Mouse (Mus musculus) liver, embryonic 11.5 days (tissue): ENCODE data around the gene Mt1. TPM values are rescaled to one million over a fixed set of nuclear protein-coding genes. Genes with fewer than 3 reads are reported as not detected.

Experiments
- ATAC-seq: fragments of 200-750 bp; cut with Nextera tagmentation; replicated peaks from 2 replicates; pipeline ENCODE4 v1.8.0; 2017; ENCODE audit warnings: moderate number of reproducible peaks, mild to moderate bottlenecking, moderate TSS enrichment, moderate library complexity; ENCODE audit not compliant: low FRiP score
- DNase-seq: peaks from one replicate; pipeline ENCODE4 v3.0.0-alpha.2; 2017; ENCODE audit warnings: low spot score
- H3K27ac ChIP-seq: fragments of 300-500 bp; sonication (generic); 2 replicates; pipeline ENCODE4 v1.5.1; 2014; ENCODE audit warnings: mild to moderate bottlenecking, low read depth, low read length, control low read depth
- H3K27me3 ChIP-seq: fragments of 300-500 bp; sonication (generic); replicated peaks from 2 replicates; pipeline ENCODE4 v1.6.1; 2014; ENCODE audit warnings: low read length, mixed read lengths; ENCODE audit not compliant: control insufficient read depth, insufficient read depth
- H3K36me3 ChIP-seq: fragments of 300-500 bp; sonication (generic); 2 replicates; pipeline ENCODE4 v1.6.1; 2014; ENCODE audit warnings: mild to moderate bottlenecking, low read length, moderate library complexity, mixed read lengths; ENCODE audit not compliant: control insufficient read depth, insufficient read depth
- H3K4me1 ChIP-seq: fragments of 300-500 bp; sonication (generic); replicated peaks from 2 replicates; pipeline ENCODE4 v1.6.1; 2014; ENCODE audit warnings: low read length, mixed read lengths; ENCODE audit not compliant: control insufficient read depth, insufficient read depth
- H3K4me2 ChIP-seq: fragments of 300-500 bp; sonication (generic); 2 replicates; pipeline ENCODE4 v1.6.1; 2014; ENCODE audit warnings: mild to moderate bottlenecking, control low read depth, moderate library complexity
- H3K4me3 ChIP-seq: fragments of 300-500 bp; sonication (generic); 2 replicates; pipeline ENCODE4 v1.5.1; 2014; ENCODE audit warnings: low read depth, low read length, control low read depth
- H3K9ac ChIP-seq: fragments of 300-500 bp; sonication (generic); 2 replicates; pipeline ENCODE4 v1.6.1; 2014; ENCODE audit warnings: low read depth, low read length, control low read depth
- H3K9me3 ChIP-seq: fragments of 300-500 bp; sonication (generic); 2 replicates; pipeline ENCODE4 v1.6.1; 2016; ENCODE audit warnings: low read length, inconsistent platforms, mixed read lengths; ENCODE audit not compliant: control insufficient read depth
- WGBS: fragments of 180-500 bp; shearing (Covaris S2); extraction: QIAGEN DNeasy Blood & Tissue Kit; methylation state at CpG from one replicate; pipeline ENCODE4 v1.1.7; 2014; 5-methylcytosine and 5-hydroxymethylcytosine counted together
- polyA plus RNA-seq: library from polyadenylated mRNA; unstranded; fragments of >200 nt; fragmentation: Nextera tagmentation; extraction: Ambion mirVana; gene quantifications from 2 replicates; pipeline ENCODE4 v1.2.1, GENCODE M21; 2014

Gene Mt1
- polyA plus RNA-seq, 1 experiment from 2014 or later, result 2,461 TPM

DNA sequence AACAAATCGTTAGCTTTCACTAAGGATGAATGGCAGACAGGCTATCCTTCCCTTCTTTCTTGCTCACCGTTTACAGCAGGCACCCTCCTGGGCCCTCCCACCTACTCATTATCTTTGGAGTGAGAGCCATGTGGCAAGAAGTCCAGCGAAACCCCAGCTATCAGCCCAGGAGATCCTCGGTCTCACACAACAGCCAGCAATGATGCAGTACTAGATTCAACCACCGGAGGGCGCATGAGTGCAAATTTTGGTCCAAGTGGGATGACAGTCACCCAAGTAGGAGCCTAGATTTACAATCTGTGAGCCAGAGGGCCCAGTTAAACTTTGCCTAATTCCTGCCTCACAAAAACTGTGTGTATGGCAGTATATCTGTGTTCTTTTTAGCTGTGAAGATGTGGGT is 11.6 kb upstream of the Mt1 start:
- no peak for ATAC-seq
- H3K4me3 ChIP-seq, result no peak overlapping the region
- H3K27me3 ChIP-seq, result peaks cover 9% of the 10 kb centered on the region
- H3K4me1 ChIP-seq, result peaks cover 26% of the 10 kb centered on the region
- no peak overlapping the region for H3K4me2 ChIP-seq
- DNase-seq, result peak; percentile 82
- no peak overlapping the region for H3K9ac ChIP-seq
- no peaks in the 10 kb centered on the region for H3K36me3 ChIP-seq
- H3K9me3 ChIP-seq, result no peaks in the 10 kb centered on the region
- H3K27ac ChIP-seq, result no peak overlapping the region
- 6% methylated on average over 6 of the region's 6 CpGs for WGBS

DNA sequence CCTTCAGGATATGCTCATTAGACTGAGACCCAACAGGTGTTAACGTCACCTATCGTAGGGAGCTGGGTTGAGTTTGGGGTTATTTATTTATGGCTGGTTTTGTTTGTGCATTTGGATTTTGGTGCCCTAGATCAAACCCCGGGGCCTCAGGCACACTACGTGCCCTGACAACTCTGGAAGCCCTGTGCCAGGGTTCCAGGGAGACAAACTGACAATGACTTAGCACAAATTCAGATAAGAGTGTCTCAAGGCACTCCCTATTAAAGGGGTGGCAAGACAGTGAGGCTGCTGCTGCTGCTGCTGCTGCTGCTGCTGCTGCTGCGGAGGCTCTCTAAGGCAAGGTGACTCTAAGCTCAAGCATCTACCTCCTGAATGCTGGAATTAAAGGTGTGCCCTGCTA is 9.3 kb upstream of the Mt1 start:
- H3K27me3 ChIP-seq, result peaks cover 18% of the 10 kb centered on the region
- peaks cover 26% of the 10 kb centered on the region for H3K4me1 ChIP-seq
- H3K9me3 ChIP-seq, result no peaks in the 10 kb centered on the region
- no peaks in the 10 kb centered on the region for H3K36me3 ChIP-seq
- H3K27ac ChIP-seq, result peak overlapping the region; percentile 30; the same call in 1 of the 2 replicates
- peak; percentile 42 for ATAC-seq
- no peak overlapping the region for H3K4me3 ChIP-seq
- H3K4me2 ChIP-seq, result peak overlapping the region; percentile 34
- peak overlapping the region; percentile 12; the same call in 1 of the 2 replicates for H3K9ac ChIP-seq
- no peak for DNase-seq
- WGBS, result 57% methylated on average over 5 of the region's 5 CpGs

DNA sequence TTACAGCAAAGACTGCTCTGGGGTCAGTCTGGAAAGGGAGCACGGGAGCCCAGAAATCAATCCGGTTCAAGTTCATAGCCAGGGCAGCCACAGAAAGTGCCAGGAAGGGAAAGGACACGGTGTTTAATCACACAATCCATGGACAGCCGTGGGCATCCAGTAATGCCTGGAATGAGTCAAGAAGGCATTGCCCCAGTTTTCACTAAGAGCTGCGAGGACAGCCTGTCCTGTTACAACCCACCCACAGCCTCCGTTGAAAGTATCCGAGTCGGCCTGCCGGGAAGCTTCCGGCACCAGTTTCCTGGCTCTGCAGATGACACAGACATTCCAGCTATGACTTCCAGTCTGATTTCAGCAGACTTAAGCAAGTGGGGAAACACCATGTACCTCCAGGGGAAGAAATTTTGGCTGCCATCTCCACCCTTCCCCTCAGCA is 7.5 kb upstream of the Mt1 start:
- Histone ChIP-seq H3K9ac (peak overlapping the region; percentile 95), H3K4me1 (peaks cover 26% of the 10 kb centered on the region)

DNA sequence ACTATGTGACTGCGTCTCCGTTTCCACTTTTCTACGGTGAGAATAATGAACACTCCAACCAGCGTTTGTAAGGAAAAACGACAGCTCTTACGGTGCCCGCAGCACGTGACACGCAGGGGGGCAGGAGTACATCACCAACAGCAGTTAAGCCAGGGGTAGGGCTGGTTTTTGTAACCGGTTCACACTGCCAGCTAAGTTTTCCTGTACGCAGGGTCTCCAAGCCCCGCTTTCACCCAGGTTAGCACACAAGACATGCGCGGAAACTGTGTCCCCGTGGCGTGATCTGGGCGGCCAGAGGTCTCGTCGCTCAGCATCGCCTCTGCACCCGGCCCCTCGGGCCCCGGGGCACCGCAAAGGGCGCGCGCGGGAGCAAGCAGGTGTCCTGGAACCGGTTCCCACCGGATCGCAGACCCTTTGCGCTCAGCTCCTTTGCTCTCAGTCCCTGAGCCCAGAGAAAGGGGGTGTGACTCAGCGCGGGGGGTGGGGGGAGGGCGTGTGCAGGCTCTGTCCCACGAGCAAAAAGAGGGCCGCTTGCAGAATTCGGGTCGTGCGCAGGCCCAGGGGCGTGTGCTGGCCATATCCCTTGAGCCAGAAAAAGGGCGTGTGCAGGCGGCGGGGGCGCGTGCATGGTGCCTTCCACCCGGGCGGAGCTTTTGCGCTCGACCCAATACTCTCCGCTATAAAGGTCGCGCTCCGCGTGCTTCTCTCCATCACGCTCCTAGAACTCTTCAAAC is 6.6 kb upstream of the Mt1 start, which contains the start of gene Mt2:
Mt2 (plus strand) TSS at position 590 of the 734 bp plus-strand sequence.
- Histone ChIP-seq H3K36me3 (no peaks in the 10 kb centered on the region), H3K9me3 (no peaks in the 10 kb centered on the region), H3K4me3 (peak within 1 kb of the TSS; percentile 74), H3K9ac (peak within 1 kb of the TSS; percentile 95), H3K27me3 (peaks cover 24% of the 10 kb centered on the region), H3K27ac (peak within 1 kb of the TSS; percentile 96), H3K4me2 (peak within 1 kb of the TSS; percentile 93), H3K4me1 (peaks cover 26% of the 10 kb centered on the region)
- ATAC-seq (peak; percentile 90), DNase-seq (peak; percentile 86)
- 2% methylated on average over 56 of the region's 56 CpGs for WGBS

More for the DNA sequence above, 7.5 kb upstream of the Mt1 start:
- Histone ChIP-seq H3K4me3 (peak overlapping the region; percentile 74), H3K9me3 (no peaks in the 10 kb centered on the region), H3K36me3 (no peaks in the 10 kb centered on the region), H3K27ac (peak overlapping the region; percentile 92), H3K27me3 (peaks cover 24% of the 10 kb centered on the region), H3K4me2 (peak overlapping the region; percentile 93)
- DNase-seq, result no peak
- 48% methylated on average over 10 of the region's 10 CpGs for WGBS
- ATAC-seq, result no peak

DNA sequence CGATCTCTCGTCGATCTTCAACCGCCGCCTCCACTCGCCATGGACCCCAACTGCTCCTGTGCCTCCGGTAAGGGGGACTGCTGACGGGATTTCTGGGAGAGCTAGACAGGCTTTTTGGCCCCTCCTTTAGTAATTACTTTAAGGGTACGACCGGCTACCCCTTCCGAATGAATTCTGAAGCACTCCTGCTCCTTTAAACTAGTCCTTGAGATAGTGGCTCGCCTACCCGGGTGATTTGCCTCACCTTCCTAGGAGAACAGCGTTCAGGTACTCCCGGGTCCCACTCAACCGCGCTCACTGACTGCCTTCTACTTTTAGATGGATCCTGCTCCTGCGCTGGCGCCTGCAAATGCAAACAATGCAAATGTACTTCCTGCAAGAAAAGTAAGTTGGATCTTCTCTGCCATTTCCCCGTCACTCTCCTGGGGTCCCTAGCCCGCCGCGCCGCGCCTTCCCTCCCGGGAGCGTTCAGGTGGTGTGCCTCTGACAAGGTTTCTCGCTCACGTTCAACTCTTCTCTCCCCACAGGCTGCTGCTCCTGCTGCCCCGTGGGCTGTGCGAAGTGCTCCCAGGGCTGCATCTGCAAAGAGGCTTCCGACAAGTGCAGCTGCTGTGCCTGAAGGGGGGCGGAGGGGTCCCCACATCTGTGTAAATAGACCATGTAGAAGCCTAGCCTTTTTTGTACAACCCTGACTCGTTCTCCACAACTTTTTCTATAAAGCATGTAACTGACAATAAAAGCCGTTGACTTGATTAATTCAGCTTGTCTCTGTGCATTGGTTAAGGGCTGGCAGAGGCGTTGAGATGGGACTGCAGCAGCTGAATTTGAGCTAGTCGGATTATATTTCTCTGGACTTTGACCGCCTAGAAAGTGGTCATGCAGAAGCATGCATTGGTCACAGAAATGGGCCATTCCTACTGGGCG is 5.8 kb upstream of the Mt1 start:
- DNase-seq, result peak; percentile 67
- peak overlapping the region; percentile 95 for H3K9ac ChIP-seq
- H3K27me3 ChIP-seq, result peaks cover 24% of the 10 kb centered on the region
- H3K27ac ChIP-seq, result peak overlapping the region; percentile 96
- peak overlapping the region; percentile 74 for H3K4me3 ChIP-seq
- no peaks in the 10 kb centered on the region for H3K9me3 ChIP-seq
- H3K36me3 ChIP-seq, result no peaks in the 10 kb centered on the region
- WGBS, result 3% methylated on average over 39 of the region's 39 CpGs
- ATAC-seq, result peak; percentile 18
- H3K4me1 ChIP-seq, result peaks cover 28% of the 10 kb centered on the region
- H3K4me2 ChIP-seq, result peak overlapping the region; percentile 93

DNA sequence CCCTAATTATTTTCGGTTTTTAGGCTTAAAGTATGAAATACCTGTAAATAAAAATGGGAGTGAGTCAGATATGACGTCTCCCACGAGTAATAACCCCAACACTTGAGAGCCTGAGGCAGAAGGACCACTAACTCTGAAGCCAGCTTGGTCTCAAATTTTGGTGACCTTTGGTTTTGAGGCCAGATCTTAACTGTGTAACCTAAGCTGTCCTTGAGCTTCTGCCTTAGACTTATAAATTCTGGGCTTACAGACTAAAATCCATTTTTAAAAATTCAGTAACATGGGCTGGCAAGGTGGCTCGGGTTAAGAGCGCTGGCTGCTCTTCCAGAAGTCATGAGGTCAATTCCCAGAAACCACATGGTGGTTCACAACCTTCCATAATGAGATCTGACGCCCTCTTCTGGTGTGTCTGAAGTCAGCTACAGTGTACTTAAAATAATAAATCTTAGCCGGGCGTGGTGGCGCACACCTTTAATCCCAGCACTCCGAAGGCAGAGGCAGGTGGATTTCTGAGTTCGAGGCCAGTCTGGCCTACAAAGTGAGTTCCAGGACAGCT is 5.0 kb upstream of the Mt1 start:
- no peaks in the 10 kb centered on the region for H3K9me3 ChIP-seq
- DNase-seq, result no peak
- no peak for ATAC-seq
- H3K36me3 ChIP-seq, result no peaks in the 10 kb centered on the region
- peak overlapping the region; percentile 95 for H3K9ac ChIP-seq
- 49% methylated on average over 11 of the region's 11 CpGs for WGBS
- peak overlapping the region; percentile 96; the same call in 1 of the 2 replicates for H3K27ac ChIP-seq
- peak overlapping the region; percentile 93 for H3K4me2 ChIP-seq
- peaks cover 28% of the 10 kb centered on the region for H3K4me1 ChIP-seq
- H3K27me3 ChIP-seq, result peaks cover 24% of the 10 kb centered on the region
- peak overlapping the region; percentile 74 for H3K4me3 ChIP-seq

DNA sequence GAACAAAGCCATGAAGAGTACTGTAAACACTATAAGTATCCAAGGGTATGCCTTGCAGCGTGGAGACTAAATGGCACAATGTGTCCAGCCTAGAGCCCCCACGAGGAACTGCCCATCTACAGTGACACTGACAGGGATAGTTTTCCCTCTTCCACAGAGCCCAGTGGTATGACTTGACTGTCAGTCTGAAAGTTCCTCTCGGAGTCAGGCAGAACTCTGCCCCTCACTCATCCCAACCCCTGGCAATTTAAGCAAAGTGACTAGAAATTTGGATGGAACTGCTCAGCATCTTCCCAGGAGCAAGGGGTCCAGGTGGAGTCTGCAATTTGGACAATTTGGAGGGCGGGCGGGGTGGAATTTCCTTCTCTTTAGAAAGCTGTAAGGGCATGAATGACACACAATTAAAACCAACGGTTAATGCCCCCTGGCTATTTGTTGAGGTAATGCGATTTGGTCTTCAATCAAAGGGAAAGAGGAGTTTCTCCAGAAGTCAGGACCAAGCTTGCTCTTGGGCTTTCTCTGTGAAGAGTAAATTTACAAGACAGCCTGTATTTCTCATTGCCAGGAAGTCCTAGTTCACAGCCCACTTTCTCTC is 4.2 kb upstream of the Mt1 start:
- H3K36me3 ChIP-seq, result no peaks in the 10 kb centered on the region
- peaks cover 24% of the 10 kb centered on the region for H3K27me3 ChIP-seq
- DNase-seq, result no peak
- WGBS, result 40% methylated on average over 7 of the region's 7 CpGs
- ATAC-seq, result no peak
- H3K4me1 ChIP-seq, result peaks cover 21% of the 10 kb centered on the region
- H3K27ac ChIP-seq, result no peak overlapping the region
- H3K9ac ChIP-seq, result peak overlapping the region; percentile 15
- H3K4me2 ChIP-seq, result peak overlapping the region; percentile 93
- H3K4me3 ChIP-seq, result peak overlapping the region; percentile 74; the same call in 1 of the 2 replicates
- no peaks in the 10 kb centered on the region for H3K9me3 ChIP-seq
